Comparison of ENCODE assay signal across 25 mouse cellular contexts in genomic region chr5:130596541-130596940, GRCm38 (mm10).
"Had no signal": no experiment of that assay in that cellular context is flagged by ENCODE, and none has a peak within 500 bp of the region (broad histone marks: within the 10 kb centered on the region; RNA-seq: fewer than 3 reads in every experiment).

No protein-coding gene starts in this region.

- H3K9me3 ChIP-seq: heart, embryonic 10.5 days; hindbrain, embryonic 13.5 days; hindbrain, embryonic 15.5 days; intestine, embryonic 15.5 days; limb, embryonic 13.5 days; limb, embryonic 15.5 days had no signal

- H3K4me1 ChIP-seq: heart, embryonic 10.5 days; heart, embryonic 12.5 days; hindbrain, embryonic 10.5 days; hindbrain, embryonic 13.5 days; hindbrain, embryonic 15.5 days; intestine, embryonic 15.5 days; limb, embryonic 13.5 days; limb, embryonic 15.5 days; liver, embryonic 12.5 days had no signal

- H3K27ac ChIP-seq: gastrocnemius, adult 2 months; heart, embryonic 10.5 days; hindbrain, embryonic 10.5 days; hindbrain, embryonic 13.5 days; hindbrain, embryonic 15.5 days; intestine, embryonic 15.5 days; layer of hippocampus, adult 2 months; left cerebral cortex, adult 2 months; limb, embryonic 13.5 days; limb, embryonic 15.5 days; liver, embryonic 12.5 days; liver, embryonic 14.5 days had no signal

- ATAC-seq: inflammation-experienced regulatory T-cells, adult 6 months; intestine, embryonic 15.5 days; intestine, postnatal 0 days; liver, embryonic 12.5 days had no signal

- H3K36me3 ChIP-seq: heart, embryonic 10.5 days; heart, embryonic 12.5 days; hindbrain, embryonic 10.5 days; hindbrain, embryonic 13.5 days; hindbrain, embryonic 15.5 days; intestine, embryonic 15.5 days; limb, embryonic 13.5 days; limb, embryonic 15.5 days; liver, embryonic 12.5 days had no signal

- H3K4me2 ChIP-seq: heart, embryonic 12.5 days; hindbrain, embryonic 13.5 days; hindbrain, embryonic 15.5 days; intestine, embryonic 15.5 days; limb, embryonic 13.5 days; limb, embryonic 15.5 days; liver, embryonic 12.5 days had no signal

- H3K9ac ChIP-seq: heart, embryonic 12.5 days; hindbrain, embryonic 13.5 days; hindbrain, embryonic 15.5 days; intestine, embryonic 15.5 days; limb, embryonic 13.5 days; limb, embryonic 15.5 days; liver, embryonic 12.5 days; liver, embryonic 14.5 days had no signal

- DNase-seq: gastrocnemius, adult 2 months; gastrocnemius, postnatal 10 days; gastrocnemius, postnatal 25 days; heart, adult 18-20 months; heart, postnatal 10 days; heart, postnatal 4 days; kidney, adult 2 months; kidney, adult 9 months; kidney, postnatal 14 days; kidney, postnatal 36 days; left cerebral cortex, postnatal 4 days had no signal

- H3K27me3 ChIP-seq: heart, embryonic 12.5 days; hindbrain, embryonic 13.5 days; hindbrain, embryonic 15.5 days; intestine, embryonic 15.5 days; limb, embryonic 13.5 days; limb, embryonic 15.5 days; liver, embryonic 12.5 days had no signal

- H3K4me3 ChIP-seq: gastrocnemius, adult 2 months; heart, embryonic 10.5 days; heart, embryonic 12.5 days; hindbrain, embryonic 10.5 days; hindbrain, embryonic 13.5 days; hindbrain, embryonic 15.5 days; intestine, embryonic 15.5 days; layer of hippocampus, adult 2 months; left cerebral cortex, adult 2 months; limb, embryonic 13.5 days; limb, embryonic 15.5 days; liver, embryonic 12.5 days had no signal
